Mouse (Mus musculus) left cerebral cortex, postnatal 10 days (tissue): ENCODE measurements around the gene Rpl36. TPM values are rescaled to one million over a fixed set of nuclear protein-coding genes. Genes with fewer than 3 reads are reported as not detected.
"Not testable (repeated sequence)": the region's sequence is repeated elsewhere in the genome, so short reads cannot be mapped to it uniquely, and the experiment has no call there.

Source experiments
- DNase-seq, 2 experiments: peaks; one replicate each; pipeline ENCODE4 v3.0.0; 2021 to 2022; ENCODE audit warnings: low spot score in 2 of 2, mixed read lengths in 1 of 2; ENCODE audit errors: extremely low spot score in 1 of 2
- intact Hi-C: fragments of 180-260 bp; cut with DNase I; formaldehyde crosslinking; loops from one replicate; pipeline ENCODE4 v1.15.1; 2025
- total RNA-seq, 2 experiments: library from RNA; stranded (reverse); gene quantifications; 2 replicates each; pipeline ENCODE4 v1.2.3; 2021

Rpl36 gene
- total RNA-seq, 2 experiments from 2014 or later, result 430 to 448 TPM

DNA sequence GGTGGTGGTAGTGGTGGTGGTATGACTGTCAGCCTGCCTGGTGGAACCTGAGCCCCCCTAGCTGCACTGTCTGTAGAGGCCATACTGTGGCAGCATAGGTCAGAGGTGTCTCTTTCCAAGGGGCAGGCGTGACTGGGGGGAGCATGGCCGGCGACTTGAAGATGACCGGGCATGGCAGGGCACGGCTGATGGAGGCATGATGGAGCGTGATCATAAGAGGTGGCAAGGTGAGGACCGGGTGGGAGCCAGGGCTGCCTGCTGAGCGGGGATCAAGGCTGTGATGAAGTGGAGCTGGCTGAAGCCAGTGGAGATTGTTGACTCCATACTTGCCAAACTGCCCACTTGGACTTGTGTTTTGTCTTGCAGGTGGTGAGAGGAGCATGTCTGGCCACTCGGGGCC, 7.8 kb upstream of the Rpl36 start:
- intact Hi-C loops, result no loop called here
- DNase-seq, result no peak

DNA sequence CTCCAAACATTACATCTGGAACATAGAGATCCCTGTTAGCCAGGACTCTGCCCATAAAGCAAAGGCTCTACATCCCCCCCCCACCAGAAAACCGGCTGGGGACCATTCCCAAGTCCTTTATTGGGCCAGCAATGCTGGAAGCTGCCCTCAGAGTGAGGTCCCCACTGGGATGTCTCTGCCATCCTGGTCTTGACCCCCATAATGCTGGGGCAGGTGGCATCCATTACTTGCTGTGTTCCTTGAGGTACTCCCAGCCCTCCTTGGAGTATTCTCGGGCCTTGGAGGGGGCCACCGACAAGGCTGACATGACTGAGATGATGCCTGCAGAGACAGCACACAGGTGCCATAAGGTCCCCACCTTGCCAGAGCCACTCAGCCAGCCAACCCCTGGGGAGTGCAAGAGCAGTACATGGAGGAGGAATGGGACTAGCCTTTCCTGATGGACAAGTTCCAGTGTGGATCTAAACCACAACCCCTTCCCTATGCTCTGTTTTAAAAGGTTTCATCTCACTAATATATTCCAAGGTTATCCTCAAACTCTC, 5.6 kb upstream of the Rpl36 start:
- intact Hi-C loops, result no loop called here
- no peak for DNase-seq

DNA sequence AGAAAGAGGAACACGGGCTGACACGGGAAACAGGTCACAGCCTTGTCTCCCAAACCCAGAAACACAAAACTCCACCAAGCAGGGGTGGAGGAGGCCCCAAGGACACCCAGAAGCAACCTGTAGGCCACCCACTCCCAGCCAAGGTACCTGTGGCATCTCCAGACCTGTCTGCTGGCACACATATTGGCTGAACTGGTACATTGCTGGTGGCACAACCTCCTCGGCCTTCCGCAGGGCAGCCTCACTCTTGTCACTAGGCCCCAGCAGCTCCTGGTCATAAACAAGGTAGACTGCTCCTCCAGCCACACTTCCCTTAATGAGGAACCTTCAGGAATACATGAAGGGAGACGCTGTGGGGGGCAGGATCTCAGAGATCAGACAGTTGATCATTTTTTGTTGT, 4.5 kb upstream of the Rpl36 start:
- intact Hi-C loops, result no loop called here
- no peak for DNase-seq

DNA sequence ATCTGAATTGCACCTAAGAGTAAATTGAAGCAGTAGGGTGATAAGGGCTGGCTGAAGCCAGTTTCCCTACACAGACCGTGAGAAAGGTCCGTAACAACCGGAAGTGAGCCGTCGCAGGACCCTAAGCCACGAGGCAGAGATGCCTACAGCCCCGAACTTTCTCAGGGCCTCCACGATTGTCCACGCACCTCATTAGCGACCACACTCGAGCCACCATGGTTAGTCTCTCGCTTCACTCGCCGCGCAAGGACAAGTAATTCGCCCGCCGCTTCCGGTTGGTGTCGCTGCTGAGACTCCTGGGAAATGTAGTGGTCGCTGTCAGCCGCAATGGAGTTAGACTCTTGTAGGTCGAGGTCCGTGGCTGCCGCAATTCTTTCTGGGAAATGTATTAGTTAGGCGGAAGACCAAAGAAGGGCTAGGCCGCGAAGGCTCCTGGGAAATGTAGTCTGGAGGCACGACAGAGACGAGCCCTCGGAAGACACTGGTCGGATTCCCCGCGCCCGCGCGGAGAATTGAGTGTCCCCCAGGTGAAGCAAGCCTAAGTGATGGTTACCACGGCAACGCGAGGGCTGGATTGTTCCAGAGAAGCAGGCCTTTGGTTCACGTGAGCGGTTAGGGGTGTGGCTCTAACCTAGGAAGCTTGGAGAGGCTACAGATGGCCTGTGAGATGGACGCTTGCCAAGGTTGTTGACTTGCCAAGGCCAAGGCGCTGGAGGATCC, 3.6 kb upstream of the Rpl36 start, which contains the start of gene 2410015M20Rik:
TSS of gene 2410015M20Rik (minus strand) at position 320 of the 720 bp plus-strand sequence.
- intact Hi-C loops, result loop anchor here (5.0 kb wide), 1 partner anchor 63 kb away; the partner anchor contains the start of gene Ranbp3
- peak; percentile 95 to 98 for DNase-seq

DNA sequence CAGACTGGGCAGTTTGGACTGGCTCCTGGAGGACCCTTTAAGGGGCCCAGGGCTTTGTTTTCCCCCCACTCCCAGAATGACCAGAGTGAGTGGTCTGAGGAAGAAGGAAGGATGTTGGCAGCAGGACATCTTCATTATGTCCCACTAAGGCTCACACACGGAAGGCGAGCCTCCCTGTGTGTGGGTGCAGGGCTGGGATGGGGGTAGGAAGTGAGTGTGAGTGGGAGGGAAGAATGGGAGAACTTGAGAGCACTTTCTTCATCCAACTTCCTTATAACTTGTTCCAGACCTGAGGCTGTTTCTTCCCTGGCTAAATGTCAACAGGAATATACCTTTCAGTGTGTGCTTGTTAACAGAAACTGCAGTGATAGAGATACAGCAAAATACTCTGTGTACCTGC, 1.9 kb upstream of the Rpl36 start:
- DNase-seq, result no peak
- intact Hi-C loops, result loop anchor here (5.0 kb wide), 1 partner anchor 61 kb away; the partner anchor contains the start of gene Ranbp3

DNA sequence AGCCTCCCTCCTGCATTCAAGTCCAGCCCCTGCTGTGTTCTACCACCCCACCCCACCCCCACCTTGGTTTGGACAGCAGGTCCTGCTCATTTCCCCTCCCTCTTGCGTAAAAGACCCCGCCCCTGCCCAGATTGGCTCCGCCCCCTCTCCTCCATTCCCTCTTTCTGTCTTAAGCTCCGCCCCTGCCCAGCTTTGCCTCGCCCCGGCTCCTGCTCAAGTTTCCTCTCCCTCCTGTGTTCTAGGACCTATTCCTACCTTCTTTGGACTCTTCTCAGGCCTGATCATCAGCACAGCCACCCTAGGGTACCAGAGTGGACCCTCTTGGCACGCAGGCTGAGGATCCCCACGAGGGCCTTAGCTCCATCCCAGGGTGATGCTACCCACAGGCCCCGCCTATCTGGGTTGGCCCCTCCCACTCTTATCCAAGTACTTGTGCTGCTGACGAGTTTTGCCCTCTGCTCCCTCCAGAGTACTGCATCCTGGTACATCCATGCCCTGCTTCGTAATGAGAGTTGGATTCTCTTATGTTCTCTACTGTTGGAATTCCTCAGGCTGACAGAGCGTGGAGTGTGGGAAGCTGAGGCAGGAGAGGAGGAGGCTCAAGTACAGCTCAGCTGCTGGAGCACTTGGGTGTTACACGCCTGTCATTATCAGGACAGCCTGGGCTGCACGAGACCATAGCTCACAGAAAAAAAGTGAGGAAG, 1.2 kb upstream of the Rpl36 start:
- intact Hi-C loops, result loop anchor here (5.0 kb wide), 1 partner anchor 60 kb away; the partner anchor contains the start of gene Ranbp3

DNA sequence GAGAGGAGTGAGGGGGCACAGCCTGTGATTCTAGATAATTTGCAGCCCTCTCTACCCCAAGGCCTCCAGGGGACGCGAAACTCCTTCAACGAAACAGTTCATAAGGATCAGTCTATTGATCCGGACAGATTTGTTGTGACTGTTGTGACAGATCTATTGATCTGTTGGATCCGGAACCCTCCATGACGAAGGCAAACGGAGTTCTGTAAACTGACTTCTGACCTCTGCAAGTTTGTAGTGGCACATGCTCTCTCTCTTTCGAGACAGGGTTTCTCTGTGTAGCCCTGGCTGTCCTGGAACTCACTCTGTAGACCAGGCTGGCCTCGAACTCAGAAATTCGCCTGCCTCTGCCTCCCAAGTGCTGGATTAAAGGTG, 664 bp upstream of the Rpl36 start:
- not testable (repeated sequence) for DNase-seq
- intact Hi-C loops, result loop anchor here (5.0 kb wide), 1 partner anchor 60 kb away; the partner anchor contains the start of gene Ranbp3

More for the DNA sequence above, 1.2 kb upstream of the Rpl36 start:
- DNase-seq, result peak in 1 of 2 experiments; percentile 78

DNA sequence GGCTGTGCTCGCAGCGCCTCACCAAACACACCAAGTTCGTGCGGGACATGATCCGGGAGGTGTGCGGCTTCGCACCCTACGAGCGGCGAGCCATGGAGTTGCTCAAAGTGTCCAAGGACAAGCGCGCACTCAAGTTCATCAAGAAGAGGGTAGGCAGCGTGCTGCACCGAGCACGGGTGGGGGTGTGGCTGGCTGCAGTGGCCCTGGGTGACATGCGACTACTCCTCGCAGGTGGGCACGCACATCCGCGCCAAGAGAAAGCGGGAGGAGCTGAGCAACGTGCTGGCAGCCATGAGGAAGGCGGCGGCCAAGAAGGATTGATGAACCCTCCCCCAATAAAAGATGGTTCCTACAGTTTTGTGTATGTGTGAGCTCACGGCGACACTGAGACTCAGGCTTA, 677 bp downstream of the Rpl36 start:
- intact Hi-C loops, result loop anchor here (5.0 kb wide), 1 partner anchor 58 kb away; the partner anchor contains the start of gene Ranbp3
- peak in 1 of 2 experiments; percentile 61 for DNase-seq

DNA sequence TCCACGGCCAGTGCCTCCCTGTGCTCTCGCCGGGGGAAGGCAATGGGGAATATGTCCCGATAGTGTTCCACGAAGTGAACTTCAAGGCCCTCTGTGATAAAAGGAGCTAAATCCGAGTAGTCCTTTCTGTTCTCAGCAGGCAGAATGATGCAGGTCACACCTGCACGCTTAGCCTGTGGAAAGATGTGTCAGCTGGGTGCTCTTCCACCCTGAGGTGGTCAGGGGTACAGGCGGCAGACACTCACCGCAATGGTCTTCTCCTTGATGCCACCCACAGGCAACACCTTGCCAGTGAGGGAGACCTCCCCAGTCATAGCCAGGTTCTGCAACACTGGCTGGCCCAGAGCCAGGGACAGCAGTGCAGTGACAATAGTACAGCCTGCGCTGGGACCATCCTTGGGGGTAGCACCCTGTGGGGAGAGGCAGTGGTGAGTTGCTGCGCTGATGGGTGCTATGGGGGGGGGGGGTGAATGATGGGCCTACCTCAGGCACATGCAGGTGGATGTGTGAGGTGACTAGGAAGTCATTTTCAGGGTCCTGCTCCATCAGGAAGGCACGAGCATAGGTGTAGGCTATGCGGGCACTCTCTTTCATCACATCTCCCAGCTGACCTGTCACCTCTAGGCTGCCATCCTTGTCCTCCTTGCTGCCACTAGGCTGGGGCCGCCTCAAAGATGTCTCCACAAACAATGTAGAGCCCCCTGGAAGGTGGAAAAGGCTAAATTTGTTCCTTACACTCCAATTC, 1.3 kb downstream of the Rpl36 start:
- intact Hi-C loops, result loop anchor here (5.0 kb wide), 1 partner anchor 58 kb away; the partner anchor contains the start of gene Ranbp3
- peak in 1 of 2 experiments; percentile 54 for DNase-seq

DNA sequence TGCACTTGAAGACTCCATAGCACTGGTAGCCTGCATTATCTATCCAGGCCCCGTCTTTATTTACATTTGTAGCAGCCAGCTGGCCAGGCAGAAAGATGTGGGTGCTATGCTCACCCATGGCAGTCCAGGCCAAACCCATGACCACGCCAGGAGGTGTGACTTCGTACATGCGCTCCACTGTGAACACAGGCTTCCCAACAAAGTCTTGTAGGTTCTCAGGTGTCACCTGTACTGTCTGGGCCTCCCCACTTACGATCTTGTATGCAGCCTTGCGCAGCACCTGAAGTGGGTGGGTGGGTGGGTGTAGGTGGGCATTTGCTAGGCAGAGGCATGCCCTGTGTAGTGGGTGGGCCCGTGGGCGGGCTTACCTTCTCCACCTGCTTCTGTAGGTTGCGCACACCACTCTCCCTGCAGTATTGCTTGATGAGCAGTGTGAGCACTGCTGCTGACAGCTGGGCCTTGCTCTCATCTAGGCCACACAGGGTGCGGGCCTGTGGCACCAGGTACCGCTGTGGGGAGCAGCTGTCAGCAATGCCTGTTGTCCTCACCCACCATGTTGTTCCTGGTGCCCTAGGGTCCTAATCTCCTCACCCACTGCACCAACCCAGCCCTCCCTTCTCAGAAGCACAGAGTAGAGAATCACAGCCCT, 2.0 kb downstream of the Rpl36 start:
- intact Hi-C loops, result no loop called here
- DNase-seq, result no peak

DNA sequence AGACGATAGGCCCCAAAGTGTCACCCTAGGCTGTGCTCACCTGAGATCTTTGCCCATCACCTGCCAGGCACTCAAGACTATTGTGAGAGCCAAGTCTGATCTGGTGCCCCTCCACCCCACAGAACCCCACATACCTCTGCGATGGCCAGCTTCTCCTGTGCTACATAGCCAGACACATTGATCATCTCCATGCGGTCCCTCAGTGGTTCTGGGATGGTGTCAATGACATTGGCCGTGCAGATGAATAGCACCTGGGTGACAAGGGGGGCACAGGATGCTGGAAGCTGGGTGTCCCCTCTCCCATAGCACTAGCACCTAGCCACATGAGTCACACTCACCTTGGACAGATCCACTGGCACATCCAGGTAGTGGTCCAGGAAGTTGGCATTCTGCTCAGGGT, 2.6 kb downstream of the Rpl36 start:
- no peak for DNase-seq

DNA sequence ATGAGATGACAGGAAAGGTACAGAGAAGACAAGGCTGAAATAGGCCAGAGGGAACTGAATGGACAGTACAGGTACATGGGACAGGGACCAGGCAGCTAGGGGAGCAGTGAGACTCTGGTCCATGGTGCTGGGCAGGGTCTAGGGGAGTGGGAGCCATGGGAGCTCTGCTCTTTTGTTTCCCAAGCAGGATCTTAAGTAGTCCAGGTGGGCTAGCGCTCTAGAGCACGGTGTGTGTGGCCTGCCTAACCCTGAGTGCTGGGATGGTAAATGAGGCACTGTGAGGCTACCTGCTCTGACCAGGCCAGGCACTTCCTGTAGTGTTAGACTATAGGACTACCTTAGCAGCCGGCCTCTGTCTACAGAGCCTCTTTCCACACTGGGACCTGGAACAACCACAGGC, 3.5 kb downstream of the Rpl36 start:
- DNase-seq, result no peak
- intact Hi-C loops, result no loop called here

More for the DNA sequence above, 2.6 kb downstream of the Rpl36 start:
- intact Hi-C loops, result no loop called here

DNA sequence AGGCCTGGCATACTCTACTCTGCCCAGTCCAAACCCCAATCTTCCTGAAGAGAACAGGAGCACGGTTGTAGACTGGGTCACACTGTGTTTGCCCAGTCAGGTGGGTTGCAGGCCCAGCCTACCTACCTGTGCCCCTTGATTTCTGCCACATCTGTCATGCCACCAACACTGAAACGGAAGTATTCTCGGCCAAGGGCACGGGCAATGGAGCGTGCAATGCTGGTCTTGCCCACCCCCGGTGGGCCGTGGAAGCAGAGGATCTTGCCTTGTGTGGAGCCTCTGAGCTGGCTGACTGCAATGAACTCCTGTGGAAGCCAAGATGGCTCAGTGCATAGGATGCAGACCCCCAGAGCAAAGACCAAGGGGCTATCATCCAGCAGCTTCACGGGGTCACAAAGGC, 4.4 kb downstream of the Rpl36 start:
- intact Hi-C loops, result no loop called here
- DNase-seq, result no peak

DNA sequence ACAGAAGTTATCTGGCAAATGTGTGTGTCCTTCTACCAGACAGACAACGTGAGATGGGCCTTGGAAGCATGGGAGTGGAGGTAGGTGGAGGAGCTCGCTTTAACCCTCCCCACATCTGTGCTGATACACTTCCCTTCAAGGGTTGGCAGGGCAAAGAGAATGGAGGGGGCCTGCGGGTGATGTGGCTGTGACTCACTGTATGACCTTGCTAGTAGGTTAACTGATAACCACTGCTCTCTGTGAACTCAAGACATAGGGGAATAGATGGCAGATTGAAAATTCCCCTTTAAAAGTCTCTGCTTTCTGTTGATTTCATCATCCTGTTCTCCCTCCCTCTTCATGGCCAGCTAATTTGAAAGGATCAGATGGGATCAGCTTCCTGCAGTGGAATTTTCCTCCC, 12.3 kb downstream of the Rpl36 start:
- intact Hi-C loops, result loop anchor here (5.0 kb wide), 1 partner anchor 37 kb away; no protein-coding TSS in a partner anchor
- DNase-seq, result no peak

DNA sequence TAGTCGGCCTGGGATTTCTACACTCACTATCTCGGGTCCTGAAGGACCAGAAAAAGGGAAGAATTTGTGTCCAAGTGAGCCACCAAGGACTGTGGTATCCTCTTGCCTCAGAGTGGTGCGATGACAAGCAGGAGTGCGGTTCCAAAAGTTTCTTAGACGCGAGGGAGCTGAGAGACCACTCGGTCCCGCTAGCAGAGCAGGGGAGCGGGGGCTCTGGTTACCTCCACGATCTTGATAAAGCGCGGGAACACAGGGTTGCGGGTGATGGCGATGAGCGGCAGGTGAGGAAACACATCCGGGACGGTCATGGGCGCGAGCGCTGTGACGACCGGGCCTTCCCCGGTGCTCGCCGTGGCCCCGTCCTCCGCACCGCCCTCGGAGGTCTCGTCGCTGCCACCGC, 13.0 kb downstream of the Rpl36 start:
- intact Hi-C loops, result loop anchor here (5.0 kb wide), 1 partner anchor 36 kb away; no protein-coding TSS in a partner anchor
- no peak for DNase-seq

DNA sequence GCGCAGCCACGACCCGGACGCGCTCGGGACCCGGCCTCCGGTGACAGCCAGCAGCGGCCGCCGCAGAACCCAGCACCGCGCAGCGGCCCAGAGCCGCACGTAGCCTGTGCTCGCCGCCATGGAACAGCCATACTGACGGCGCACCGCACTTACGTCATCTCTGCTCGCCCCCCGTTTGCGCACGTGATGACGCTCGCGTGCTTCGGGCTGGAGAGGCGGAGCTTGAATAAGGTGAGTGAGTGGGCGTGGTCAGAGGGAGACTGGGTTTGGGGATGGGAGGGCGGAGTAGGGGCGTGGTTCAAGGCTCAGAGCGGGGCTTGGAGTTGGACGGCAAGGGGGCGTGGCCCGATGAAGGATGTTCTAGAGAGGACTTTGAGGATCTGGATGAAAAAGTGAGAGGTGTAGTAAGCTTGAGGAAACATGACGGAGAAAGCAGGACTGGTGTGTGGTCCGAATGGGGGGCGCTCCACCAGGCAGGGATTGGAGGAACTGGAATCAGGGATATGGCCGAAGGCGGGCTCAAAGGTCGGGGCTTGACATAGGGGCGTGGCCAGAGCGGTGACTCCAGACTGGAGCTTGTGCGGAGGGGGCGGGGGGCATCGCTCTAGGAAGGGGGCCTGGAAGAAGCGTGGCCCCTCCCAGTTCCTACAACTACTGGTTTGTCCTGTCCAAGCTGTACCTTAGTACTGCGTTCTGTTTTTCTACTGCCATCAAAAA, 13.7 kb downstream of the Rpl36 start, which contains the start of gene Lonp1:
TSS of gene Lonp1 (minus strand) at position 134 of the 717 bp plus-strand sequence.
- intact Hi-C loops, result loop anchor here (5.0 kb wide), 1 partner anchor 35 kb away; no protein-coding TSS in a partner anchor
- DNase-seq, result peak; percentile 95 to 96

DNA sequence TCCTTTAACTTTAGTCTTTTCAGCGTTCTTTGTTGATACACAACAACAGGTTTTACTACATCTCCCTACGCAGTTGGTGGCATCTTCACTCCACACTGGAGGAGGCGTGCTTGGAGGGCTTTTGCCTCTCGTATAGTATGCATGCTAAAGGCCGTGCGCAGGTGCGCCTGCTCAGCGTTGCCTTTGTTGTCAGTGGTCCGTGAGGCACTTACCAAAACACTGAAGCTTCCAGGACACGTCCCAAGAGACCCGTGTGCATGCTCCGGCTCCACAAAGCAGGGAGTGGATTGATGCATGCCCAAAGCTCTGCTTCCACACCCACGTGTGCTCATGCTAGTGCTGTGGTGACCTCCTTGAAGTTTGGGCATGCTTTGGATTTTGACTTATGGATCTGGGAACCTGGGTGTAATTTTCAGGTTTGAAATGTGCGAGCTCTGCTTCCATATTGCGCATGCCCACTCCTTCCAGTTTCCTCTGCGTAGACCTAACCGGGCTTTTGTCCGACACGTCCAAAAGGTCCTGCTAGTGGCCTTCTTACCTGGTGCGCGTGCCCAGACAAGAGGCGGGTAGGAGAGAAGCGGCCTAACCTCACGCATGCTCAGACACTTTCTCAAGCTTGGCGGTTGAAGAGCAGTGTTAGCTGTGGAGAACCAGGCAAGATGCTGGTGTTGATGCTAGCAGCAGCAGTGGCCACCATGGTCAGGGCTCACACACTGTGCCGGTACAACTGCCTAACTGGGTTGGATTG, 14.5 kb downstream of the Rpl36 start, which contains the start of gene Catsperd:
TSS of gene Catsperd (plus strand) at position 614 of the 748 bp plus-strand sequence.
- intact Hi-C loops, result loop anchor here (5.0 kb wide), 1 partner anchor 35 kb away; no protein-coding TSS in a partner anchor
- DNase-seq, result no peak
